Mouse (Mus musculus): ENCODE results near the gene Lmna.

- TF ChIP-seq TBP (IDR thresholded peaks at IDR 0.05; ENCODE audit: low read depth, low read length) (0 out of 2 replicates have a peak, but pooled peaks have one; percentile 0), TAL1 (IDR thresholded peaks at IDR 0.05; ENCODE audit: low read length) (no peak), GABPA (IDR thresholded peaks at IDR 0.05; ENCODE audit: low read depth, low read length) (no peak), POLR2AphosphoS2 (IDR thresholded peaks at IDR 0.05; ENCODE audit: low read length) (no peak)
Measured at GRCm38 (mm10) chr3:88455588-88456264, 54.0 kb downstream of the Lmna start.

Data from MEL (cell line).